Mouse (Mus musculus) layer of hippocampus, postnatal 25 days (tissue): Measurements from ENCODE around the gene Ryr1. TPM values are rescaled to one million over a fixed set of nuclear protein-coding genes. Genes with fewer than 3 reads are reported as not detected.

Source experiments
- DNase-seq, 2 experiments: peaks; one replicate each; pipeline ENCODE4 v3.0.0; 2022; ENCODE audit warnings: mixed read lengths in 2 of 2, low spot score in 1 of 2; ENCODE audit errors: extremely low spot score in 1 of 2
- total RNA-seq, 2 experiments: library from RNA; stranded (reverse); gene quantifications; 2 replicates each; pipeline ENCODE4 v1.2.3; 2021

The Ryr1 gene
- total RNA-seq, 2 experiments from 2014 or later = 12.0 to 15.1 TPM

- DNase-seq = no peak
Observed at GRCm38 (mm10) chr7:29041194-29041593, 83.8 kb downstream of the Ryr1 start.

- no peak for DNase-seq
Observed at GRCm38 (mm10) chr7:29039985-29040661, 84.9 kb downstream of the Ryr1 start.

- DNase-seq = peak; percentile 84 to 97
Observed at GRCm38 (mm10) chr7:29039604-29039984, 85.4 kb downstream of the Ryr1 start.

GRCm38 (mm10) chr7:29037261-29037660 lies 87.7 kb downstream of the Ryr1 start:
- no peak for DNase-seq

- no peak for DNase-seq
Observed at GRCm38 (mm10) chr7:29032685-29033084, 92.3 kb downstream of the Ryr1 start.

- DNase-seq = no peak
Observed at GRCm38 (mm10) chr7:29031641-29032040, 93.3 kb downstream of the Ryr1 start.

- no peak for DNase-seq
Observed at GRCm38 (mm10) chr7:29029690-29030656, 95.0 kb downstream of the Ryr1 start.

GRCm38 (mm10) chr7:29028761-29029160 lies 96.2 kb downstream of the Ryr1 start:
- no peak for DNase-seq

GRCm38 (mm10) chr7:29026811-29027210 lies 98.2 kb downstream of the Ryr1 start:
- DNase-seq = no peak

- DNase-seq = no peak
Observed at GRCm38 (mm10) chr7:29026195-29026594, 98.8 kb downstream of the Ryr1 start.

- DNase-seq = no peak
Observed at GRCm38 (mm10) chr7:29025566-29025965, 99.4 kb downstream of the Ryr1 start.

- DNase-seq = no peak
Observed at GRCm38 (mm10) chr7:29023514-29023913, 101.5 kb downstream of the Ryr1 start.

- DNase-seq = no peak
Observed at GRCm38 (mm10) chr7:29022479-29022878, 102.5 kb downstream of the Ryr1 start.

- no peak for DNase-seq
Observed at GRCm38 (mm10) chr7:29019447-29020220, 105.3 kb downstream of the Ryr1 start.

GRCm38 (mm10) chr7:29017222-29017621 lies 107.8 kb downstream of the Ryr1 start:
- DNase-seq = no peak

- DNase-seq = no peak
Observed at GRCm38 (mm10) chr7:29016440-29016839, 108.5 kb downstream of the Ryr1 start.

GRCm38 (mm10) chr7:29014984-29015383 lies 110.0 kb downstream of the Ryr1 start:
- no peak for DNase-seq

GRCm38 (mm10) chr7:29008714-29009113 lies 116.3 kb downstream of the Ryr1 start:
- DNase-seq = no peak

- no peak for DNase-seq
Observed at GRCm38 (mm10) chr7:29008171-29008570, 116.8 kb downstream of the Ryr1 start.

GRCm38 (mm10) chr7:29007224-29008101 lies 117.5 kb downstream of the Ryr1 start:
- no peak for DNase-seq
